Mouse (Mus musculus) brain, embryonic 14.5 days (tissue): Measurements from ENCODE around the gene Gm10837. TPM values are rescaled to one million over a fixed set of nuclear protein-coding genes. Genes with fewer than 3 reads are reported as not detected.

Experiments
- DNase-seq: peaks from one replicate; pipeline ENCODE4 v3.0.0-alpha.2; 2011; ENCODE audit warnings: low read depth
- CTCF ChIP-seq: fragments of 200-500 bp; IDR thresholded peaks from 2 replicates; pipeline ENCODE4 v1.5.1; 2012; ENCODE audit warnings: inconsistent platforms, mild to moderate bottlenecking, moderate library complexity, borderline replicate concordance; ENCODE audit not compliant: insufficient read depth, insufficient read length; ENCODE audit errors: extremely low read depth
- POLR2A ChIP-seq: fragments of 200-500 bp; IDR thresholded peaks from 2 replicates; pipeline ENCODE4 v1.6.1; 2012; ENCODE audit warnings: mild to moderate bottlenecking, inconsistent platforms, borderline replicate concordance; ENCODE audit not compliant: poor library complexity, insufficient read depth, insufficient read length, severe bottlenecking; ENCODE audit errors: extremely low read depth
- polyA plus RNA-seq: library from polyadenylated mRNA; depleted of rRNA; stranded (reverse); fragments of >200 nt; gene quantifications from 2 replicates; pipeline ENCODE4 v1.2.3, GENCODE M21; 2012

The Gm10837 gene
- polyA plus RNA-seq, 1 experiment, result 0.25 TPM

DNA sequence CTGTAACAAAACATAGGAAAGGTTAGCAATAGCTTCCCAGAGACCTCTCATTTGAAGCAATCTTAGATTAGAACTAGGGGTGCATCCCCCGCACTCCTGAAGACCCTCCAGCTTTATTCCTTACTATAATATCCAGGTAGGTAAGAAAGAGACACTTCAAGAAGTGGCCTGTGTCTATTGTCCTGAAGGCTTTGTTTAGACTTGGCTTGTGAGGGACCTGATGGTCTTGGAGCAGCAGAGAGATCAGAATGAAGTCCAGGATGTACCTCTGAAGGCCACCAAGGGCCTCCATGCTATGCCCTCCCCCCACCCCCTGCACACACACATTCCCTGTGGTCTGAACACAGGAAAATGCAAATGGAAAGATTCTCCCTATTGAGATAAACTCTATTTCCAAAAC is 30.6 kb upstream of the Gm10837 start:
- no peak for TF ChIP-seq CTCF
- no peak for TF ChIP-seq POLR2A
- no peak for DNase-seq

DNA sequence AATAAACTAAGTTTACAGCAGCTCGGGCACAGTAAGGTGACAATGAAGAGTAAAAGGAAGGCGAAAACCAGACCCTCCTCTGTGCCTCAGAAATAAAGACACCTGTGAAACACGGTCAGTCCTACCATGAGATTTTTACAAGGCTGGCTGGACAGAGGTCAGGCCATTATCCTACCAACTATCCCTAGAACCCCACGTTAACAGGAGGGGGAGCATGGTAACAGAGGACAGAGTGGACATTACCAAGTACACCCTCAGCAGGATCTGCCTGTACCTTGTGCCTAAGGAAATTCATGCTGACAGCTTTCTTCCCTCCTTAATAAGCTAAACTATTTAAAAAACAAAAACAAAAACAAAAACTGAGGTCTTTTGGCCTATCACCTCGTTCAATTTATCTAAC is 30.2 kb upstream of the Gm10837 start:
- TF ChIP-seq CTCF, result no peak
- no peak for TF ChIP-seq POLR2A

DNA sequence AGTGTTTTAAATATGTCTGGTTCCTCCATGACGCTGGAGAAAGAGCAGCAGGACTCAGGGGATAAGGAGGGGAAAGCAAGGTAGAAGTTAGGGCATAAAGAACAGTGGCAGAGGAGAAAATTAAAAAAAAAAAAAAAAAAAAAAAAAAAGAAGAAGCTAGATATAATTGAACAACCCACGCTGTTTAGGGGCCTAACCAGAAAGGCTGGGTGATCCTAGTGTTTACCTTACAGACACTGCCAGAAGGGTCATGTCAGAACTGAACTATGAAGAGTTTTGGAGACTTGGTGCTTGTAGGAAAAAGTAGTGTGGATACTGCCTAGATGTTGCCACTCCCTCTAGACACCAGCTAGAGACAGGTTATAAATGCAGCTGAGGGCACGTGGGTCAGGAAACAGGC is 28.9 kb upstream of the Gm10837 start:
- TF ChIP-seq CTCF, result no peak
- no peak for TF ChIP-seq POLR2A
- DNase-seq, result no peak

More for the DNA sequence above, 30.2 kb upstream of the Gm10837 start:
- DNase-seq, result peak; percentile 28

DNA sequence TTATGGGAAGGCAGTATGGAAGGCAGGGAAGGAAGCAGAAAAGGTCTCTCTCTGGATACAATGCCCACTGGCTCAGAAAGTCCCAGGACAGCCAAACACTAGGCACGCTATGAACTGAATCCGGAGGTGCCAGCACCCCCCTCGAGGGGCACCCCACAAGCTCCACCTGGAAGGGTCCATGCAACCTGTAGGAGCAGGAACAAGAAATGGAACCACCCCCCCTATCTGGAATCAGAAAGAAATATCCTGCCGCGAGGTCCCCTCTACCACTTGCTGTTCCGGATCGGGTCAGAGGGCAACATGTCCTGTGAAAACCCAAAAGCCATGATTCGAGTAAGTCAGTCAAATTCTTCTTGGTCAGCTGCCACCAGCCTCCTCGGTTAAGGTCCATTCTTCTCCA is 28.4 kb upstream of the Gm10837 start:
- DNase-seq, result peak; percentile 43
- no peak for TF ChIP-seq POLR2A
- no peak for TF ChIP-seq CTCF

DNA sequence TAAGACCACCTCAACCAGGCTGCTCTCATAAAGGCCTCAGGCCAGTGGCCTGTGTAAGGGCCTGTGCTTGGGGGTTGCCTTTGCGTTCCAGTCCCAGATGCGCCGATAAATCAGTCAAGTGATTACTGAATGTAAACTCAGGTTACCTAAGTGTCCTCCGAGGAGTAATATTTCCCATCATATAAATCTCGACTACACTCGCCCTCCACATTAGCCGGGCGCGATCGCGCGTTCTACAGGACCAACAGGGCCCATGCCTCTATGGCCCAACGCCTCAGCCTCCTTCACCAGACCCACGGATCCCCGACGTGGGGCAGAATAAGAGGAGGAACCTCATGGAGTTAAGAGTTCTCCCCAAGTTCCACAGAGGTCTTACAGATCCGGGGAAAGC is 27.7 kb upstream of the Gm10837 start:
- no peak for TF ChIP-seq CTCF
- no peak for TF ChIP-seq POLR2A

GRCm38 (mm10) chr14:122463080-122463691 is 27.2 kb upstream of the Gm10837 start:
- peak; percentile 49 for DNase-seq
- no peak for TF ChIP-seq POLR2A
- no peak for TF ChIP-seq CTCF

More for the DNA sequence above, 27.7 kb upstream of the Gm10837 start:
- DNase-seq, result peak; percentile 27

GRCm38 (mm10) chr14:122463734-122464341 is 26.5 kb upstream of the Gm10837 start:
- DNase-seq, result peak; percentile 74

GRCm38 (mm10) chr14:122464351-122464762 is 26.0 kb upstream of the Gm10837 start:
- no peak for DNase-seq
- no peak for TF ChIP-seq CTCF
- TF ChIP-seq POLR2A, result no peak

GRCm38 (mm10) chr14:122464763-122465741 is 25.3 kb upstream of the Gm10837 start, which contains the start of gene Zic5:
Gene Zic5 (minus strand): TSS chr14:122465677.
- peak; percentile 32; the same call in 1 of the 2 replicates for TF ChIP-seq POLR2A
- no peak for TF ChIP-seq CTCF
- DNase-seq, result peak; percentile 95

GRCm38 (mm10) chr14:122465931-122466490 is 24.4 kb upstream of the Gm10837 start:
- DNase-seq, result peak; percentile 32
- TF ChIP-seq CTCF (no peak), POLR2A (no peak)

DNA sequence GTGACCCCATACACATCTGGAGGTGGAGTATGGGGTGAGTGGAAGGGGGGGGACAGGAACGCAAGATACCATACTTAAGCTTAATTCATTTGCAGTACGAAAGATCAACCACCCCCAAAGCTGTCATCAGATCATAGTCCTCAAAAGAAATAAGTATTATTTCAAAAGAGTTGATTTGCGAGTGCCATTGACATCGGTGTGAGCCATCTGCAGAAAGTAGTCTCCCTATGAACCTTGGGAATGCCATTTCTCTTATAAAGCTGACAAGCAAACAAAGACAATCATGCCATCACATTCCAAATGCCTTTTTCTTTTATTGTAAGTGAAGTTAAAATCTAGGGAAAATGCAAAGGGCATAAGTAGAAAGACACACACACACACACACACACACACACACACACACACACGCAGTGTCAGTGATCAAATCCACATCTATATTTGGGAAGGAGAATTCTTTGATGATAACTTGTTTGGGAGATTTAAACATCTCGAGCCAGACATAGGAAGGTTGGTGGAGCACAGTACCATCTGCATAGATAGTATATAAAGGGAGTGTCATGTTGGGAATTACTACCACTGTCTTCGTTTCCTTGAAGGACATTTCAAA is 23.5 kb upstream of the Gm10837 start:
- DNase-seq, result peak; percentile 50
- TF ChIP-seq CTCF, result no peak
- TF ChIP-seq POLR2A, result no peak
